Mouse (Mus musculus) kidney, adult 18-20 months (tissue): ENCODE measurements around the gene Ndufa11.

Experiments
- DNase-seq: peaks from one replicate; pipeline ENCODE4 v3.0.0; 2021

The Ndufa11 gene

GRCm38 (mm10) chr17:56761991-56762410 lies 44.4 kb downstream of the Ndufa11 start:
- DNase-seq = peak; percentile 87

GRCm38 (mm10) chr17:56762769-56763731 lies 45.5 kb downstream of the Ndufa11 start:
- DNase-seq = peak; percentile 64

DNA sequence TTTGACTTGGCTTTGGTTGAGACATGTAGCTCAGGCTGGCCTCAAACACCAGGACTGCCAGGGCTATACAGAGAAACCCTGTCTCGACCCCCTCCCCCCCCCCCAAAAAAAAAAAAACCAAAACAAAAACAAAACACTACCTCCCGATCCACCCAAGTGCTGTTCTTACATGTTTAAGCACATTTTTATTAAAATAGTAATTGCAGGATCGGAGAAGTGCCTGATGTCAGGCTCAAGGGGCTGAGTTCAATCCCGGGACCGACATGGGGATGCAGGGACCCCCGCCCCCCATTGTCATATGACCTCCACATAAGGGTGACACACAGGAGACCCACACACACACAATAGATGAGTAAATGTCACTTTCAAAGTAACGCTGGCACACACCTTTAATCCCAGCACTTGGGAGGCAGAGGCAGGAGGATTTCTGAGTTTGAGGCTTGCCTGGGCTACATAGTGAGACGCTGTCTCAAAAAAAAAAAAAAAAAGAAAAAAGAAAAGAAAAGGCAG lies 46.2 kb downstream of the Ndufa11 start:
- no peak for DNase-seq

DNA sequence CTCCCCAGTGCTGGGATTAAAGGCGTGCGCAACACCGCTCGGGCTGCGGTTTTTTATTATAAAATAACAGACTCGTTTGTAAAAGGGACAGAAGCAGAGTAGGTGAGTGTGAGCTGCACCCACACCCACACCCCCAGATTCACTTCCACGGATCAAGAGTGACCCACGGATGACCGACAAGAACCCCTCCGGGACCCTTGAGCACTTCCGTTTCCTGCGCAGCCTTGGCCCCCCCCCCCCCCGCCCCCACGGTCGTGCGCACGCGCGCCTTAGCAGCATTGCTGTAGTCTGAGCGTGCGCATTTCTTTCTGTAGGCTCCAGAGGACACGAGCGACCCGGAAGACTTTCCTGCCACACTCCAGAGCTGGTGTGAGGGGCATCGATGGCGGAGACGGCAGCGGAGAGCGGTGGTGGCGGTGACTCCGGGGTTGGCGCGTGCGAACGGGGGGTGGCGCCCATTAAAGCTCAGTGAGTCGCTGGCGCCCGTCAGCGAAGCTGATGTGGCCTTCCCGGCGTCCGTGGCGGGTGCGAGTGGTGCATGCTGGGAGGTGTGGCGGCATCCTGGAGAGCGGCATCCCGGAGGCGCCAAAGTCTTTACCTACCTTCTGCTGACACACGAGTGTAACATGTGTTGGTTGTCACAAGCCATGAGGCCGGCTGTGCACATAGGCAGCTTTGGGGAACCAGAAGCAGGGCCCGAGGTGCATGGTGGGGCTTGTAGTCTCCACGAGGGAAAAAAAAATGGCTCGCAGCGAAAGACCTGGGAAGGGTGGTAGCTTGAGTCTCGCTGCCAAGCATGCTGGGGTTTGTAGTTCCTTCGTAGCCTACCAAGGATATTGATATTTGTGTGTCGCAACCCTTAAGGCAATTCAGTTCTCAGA lies 47.1 kb downstream of the Ndufa11 start, which contains the start of gene Dus3l:
Dus3l (plus strand) TSS at position 284 of the 881 bp plus-strand sequence.
- DNase-seq = peak; percentile 96

DNA sequence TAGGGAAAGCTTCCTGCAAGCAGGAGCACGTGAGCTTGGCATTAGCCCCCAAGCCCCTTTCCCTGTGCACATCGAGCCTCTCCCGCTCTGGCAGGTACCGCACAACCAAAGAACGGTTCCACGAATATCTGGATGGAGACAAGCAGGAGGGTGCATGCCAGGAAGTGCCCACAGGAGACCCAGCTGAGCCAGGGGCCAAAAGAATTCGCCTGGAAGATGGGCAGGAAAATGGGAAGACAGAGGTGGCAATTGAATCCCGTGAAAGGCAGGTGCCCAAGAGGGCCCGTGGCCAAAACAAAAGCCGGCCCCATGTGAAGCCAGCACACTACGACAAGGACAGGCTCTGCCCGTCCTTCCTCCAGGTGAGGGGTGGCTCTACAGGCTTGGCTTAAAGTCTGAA lies 47.9 kb downstream of the Ndufa11 start:
- no peak for DNase-seq

GRCm38 (mm10) chr17:56766631-56767405 lies 49.3 kb downstream of the Ndufa11 start:
- DNase-seq = no peak

- DNase-seq = no peak
Observed at GRCm38 (mm10) chr17:56767531-56768135, 50.1 kb downstream of the Ndufa11 start.

GRCm38 (mm10) chr17:56768941-56769340 lies 51.4 kb downstream of the Ndufa11 start:
- no peak for DNase-seq

- no peak for DNase-seq
Observed at GRCm38 (mm10) chr17:56769950-56770349, 52.4 kb downstream of the Ndufa11 start, which contains the start of gene Prr22. Prr22 (plus strand) TSS chr17:56770250.
